Mouse (Mus musculus) olfactory bulb, adult 2 months (tissue): ENCODE data around the gene Grip1.

Experiments
- CTCF ChIP-seq: fragments of 200-500 bp; IDR thresholded peaks from 2 replicates; pipeline ENCODE4 v1.5.1; 2012; ENCODE audit warnings: low read depth, mild to moderate bottlenecking, low read length, moderate library complexity; ENCODE audit not compliant: insufficient read depth
- POLR2A ChIP-seq: fragments of 200-500 bp; IDR thresholded peaks from 2 replicates; pipeline ENCODE4 v1.6.1; 2012; ENCODE audit warnings: mild to moderate bottlenecking, low read depth, low read length, moderate library complexity; ENCODE audit not compliant: insufficient read depth

- TF ChIP-seq POLR2A = no peak
- TF ChIP-seq CTCF = no peak
Observed at GRCm38 (mm10) chr10:119454106-119454667, 557 bp downstream of the Grip1 start.
